Mouse (Mus musculus): Measurements from ENCODE around the gene Tubg1.

Gene Tubg1

DNA sequence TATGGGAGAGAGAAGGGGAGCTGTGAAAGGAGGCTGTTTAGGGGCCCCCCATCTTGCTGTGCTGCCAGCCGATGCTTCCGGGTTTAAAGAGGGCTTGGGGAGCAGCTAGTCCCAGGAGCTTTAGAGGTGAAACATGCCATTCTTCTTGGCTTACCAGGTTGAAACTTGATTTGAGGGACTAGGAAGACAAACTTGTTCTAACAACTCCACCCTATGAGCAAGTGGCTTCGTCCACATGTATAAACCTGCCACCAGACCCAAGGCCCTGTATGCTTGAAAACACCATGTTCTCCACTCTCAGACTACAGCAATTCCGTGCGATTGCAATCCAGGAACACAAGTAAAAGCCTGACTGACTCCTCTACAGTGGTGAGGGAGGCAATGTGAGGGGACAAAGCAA lies 16.7 kb upstream of the Tubg1 start:
- no peak for DNase-seq

DNA sequence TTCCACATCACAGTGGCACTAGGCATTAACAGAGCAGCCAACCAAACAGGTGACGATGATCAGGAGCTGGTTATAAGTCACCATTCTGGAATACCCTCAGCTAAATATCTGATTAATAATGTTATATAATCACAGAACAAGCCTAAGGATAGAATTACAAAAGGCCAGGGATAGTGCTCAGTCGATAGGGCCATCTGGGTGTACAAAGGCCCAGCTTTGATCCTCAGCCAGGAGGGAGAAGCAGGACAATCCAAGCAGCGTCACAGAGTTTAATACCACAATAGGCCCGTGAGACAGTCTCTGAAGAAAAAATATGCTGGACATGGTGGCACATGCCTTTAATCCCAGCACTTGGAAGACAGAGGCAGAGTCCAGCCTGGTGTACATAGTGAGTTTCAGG lies 10.4 kb upstream of the Tubg1 start:
- no peak for DNase-seq

DNA sequence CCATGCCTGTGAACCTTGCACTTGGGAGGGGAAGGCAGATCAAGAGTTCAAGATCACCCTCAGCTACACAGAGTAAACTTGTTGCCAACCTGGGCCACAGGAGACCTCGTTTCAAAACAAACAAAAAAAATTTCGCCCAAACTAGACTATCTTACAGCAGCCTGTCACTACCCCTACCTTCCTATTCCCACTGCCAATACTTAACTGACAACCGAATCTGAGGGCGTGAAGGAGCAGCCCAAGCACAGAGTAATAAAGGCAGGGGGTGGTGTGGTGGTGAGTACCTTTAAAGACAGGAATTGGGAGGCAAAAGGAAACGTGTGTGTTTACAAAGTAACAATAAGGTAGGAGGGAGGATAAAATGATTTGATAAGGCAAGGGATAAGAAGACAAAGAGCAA lies 9.0 kb upstream of the Tubg1 start:
- no peak for DNase-seq

DNA sequence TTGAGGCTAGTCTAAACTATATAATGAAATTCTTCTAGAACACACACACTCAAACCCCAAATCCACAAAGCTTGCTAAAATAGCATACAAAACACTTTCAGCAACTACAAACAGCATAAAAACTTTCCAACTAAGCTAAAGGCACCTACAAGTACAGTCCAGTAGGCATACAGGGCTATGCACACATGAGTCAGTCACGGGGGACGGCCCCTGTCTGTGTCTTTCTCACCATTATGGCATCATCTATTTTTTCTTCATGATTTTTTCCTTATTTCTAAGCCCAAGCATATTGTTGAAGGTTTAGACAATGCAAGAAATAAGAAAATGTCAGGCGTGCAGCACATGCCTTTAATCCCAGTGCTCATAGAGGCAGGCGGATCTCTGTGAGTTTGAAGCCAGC lies 8.6 kb upstream of the Tubg1 start:
- no peak for DNase-seq

DNA sequence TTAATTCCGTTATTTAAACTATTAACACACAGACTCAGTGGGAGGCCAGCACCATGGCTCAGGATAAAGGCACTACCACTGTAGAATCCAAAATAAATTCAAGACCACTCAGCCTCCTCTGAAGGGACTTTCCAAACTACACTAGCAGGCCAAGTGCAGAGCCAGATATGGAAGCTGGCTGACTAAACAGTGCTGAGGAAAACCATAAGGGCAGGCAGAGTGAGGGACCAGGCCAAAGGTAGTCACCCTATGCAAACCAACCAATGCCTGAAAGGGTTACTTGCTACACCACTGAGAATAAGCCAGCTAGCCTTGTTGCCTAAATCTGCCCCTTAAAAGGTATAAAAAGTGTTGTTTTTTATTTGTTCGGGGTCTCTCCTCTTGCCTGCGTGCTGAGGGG lies 7.6 kb upstream of the Tubg1 start:
- DNase-seq = no peak

DNA sequence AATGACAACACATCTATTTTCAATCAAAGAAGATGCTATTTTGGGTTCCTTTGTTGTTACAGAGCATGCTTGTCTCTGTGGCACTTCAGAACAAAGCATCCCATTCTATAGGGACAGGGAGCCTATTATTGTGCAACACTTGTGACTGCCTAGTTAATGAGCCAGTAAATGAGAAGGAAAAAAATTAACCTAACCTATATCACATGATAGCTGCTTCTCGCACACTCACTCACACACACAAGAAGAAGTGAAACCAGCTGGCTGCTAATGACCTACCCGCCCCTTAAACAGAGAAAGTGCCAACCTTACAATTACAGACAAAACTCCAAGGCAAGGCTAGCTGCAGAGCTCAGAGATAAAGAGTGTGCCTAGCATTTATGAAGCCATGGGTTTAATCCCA lies 4.2 kb upstream of the Tubg1 start:
- DNase-seq = no peak

DNA sequence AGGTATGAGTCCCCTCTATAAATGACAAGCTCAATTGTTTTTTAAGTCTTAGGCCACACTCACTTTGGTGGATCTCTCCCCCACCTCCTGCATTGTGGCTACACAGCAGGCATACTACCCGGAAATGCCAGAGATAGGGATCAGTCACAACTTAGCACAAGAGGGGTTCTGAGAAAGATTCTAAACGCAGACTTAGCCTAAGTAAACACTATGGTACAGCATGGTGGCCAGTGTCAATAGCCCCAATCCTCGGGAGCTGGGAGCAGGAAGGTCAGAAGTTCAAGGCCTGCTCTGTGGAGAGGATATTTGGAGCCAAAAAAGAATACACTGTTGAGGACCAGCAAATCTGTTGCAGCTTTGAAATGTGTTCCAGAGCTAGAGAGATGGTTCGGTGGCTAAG lies 1.6 kb upstream of the Tubg1 start:
- DNase-seq = no peak

DNA sequence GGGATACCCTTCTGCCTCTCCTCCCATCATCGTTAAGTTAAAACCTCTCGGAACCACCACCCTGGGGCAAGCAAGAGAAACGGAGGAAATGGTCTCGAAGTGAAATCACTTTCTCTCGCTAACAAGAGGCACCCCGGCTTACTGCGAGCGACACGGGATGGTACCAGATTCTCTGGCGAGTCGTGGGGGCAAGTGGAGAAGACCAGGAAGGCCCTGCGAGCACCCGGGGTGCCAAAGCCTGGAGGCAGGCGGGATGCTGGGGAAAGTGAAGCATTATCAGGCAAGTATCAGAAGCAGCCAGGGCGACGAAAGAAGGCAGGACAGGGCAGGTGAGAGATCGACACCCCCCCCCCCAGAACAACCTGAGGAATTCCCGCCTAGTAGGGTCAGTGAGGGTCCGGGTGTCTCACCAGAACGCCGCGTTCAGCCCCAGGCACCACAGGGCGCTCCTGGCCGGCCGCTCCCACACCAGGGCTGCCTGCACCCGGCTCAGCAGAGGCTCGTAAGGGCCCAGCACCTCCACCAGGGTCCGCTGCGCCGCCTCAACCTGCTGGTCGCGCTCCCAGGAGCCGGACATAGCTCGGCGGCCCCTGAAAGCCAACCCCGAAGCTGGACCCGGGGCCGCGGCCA lies 492 bp upstream of the Tubg1 start:
- peak in 1 of 2 experiments; percentile 21 for DNase-seq

DNA sequence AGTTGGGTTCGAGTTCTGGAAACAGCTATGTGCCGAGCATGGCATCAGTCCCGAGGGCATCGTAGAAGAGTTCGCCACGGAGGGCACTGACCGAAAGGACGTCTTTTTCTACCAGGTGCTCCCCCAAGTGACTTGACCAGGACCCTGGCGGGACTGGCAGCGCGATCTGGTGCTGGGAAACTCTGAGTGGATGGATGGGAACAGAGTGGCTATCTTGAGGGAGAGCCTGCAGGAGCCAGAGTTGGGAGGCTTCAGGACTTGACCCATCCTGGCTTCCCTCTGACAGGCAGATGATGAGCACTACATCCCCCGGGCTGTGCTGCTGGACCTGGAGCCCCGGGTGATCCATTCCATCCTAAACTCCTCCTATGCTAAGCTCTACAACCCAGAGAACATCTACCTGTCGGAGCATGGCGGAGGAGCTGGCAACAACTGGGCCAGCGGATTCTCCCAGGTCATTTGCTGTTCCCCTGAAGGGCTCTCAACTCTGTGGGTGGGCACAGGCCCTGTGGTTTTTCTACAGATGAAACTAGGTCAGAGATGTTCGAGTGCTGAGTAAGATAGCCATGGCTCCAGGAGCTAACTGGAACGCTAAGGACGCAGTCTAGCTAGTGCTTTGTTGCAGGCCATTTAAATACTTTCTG lies 929 bp downstream of the Tubg1 start:
- DNase-seq = peak; percentile 29 to 36

DNA sequence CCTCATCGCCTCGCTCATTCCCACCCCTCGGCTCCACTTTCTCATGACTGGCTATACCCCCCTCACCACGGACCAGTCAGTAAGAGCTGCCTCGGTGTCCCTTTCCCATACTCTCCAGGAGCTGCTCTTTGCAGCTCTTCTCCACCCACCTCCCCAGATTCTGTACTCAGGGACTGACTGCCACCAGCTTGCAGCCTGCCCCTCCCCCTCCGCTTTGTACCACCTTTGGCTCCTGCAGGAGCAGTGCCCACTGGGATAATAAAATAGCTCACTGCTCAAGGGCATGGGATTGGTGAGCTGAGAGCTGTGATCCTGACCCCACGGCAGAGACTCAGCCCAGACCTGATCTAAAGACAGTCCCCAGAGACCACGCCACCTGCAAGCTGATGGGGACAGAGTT lies 4.8 kb downstream of the Tubg1 start:
- DNase-seq = peak in 1 of 2 experiments; percentile 23

DNA sequence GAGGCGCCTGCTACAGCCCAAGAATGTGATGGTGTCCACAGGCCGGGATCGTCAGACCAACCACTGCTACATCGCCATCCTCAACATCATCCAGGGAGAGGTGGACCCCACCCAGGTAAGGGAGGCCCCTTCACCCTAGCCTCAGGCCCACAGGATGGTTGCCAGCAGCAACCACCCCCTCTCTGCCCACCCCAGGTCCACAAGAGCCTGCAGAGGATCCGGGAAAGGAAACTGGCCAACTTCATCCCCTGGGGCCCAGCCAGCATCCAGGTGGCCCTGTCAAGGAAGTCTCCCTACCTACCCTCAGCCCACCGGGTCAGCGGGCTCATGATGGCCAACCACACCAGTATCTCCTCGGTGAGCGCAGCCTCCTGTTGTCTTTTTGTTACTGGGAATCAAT lies 5.3 kb downstream of the Tubg1 start:
- DNase-seq = peak in 1 of 2 experiments; percentile 15

DNA sequence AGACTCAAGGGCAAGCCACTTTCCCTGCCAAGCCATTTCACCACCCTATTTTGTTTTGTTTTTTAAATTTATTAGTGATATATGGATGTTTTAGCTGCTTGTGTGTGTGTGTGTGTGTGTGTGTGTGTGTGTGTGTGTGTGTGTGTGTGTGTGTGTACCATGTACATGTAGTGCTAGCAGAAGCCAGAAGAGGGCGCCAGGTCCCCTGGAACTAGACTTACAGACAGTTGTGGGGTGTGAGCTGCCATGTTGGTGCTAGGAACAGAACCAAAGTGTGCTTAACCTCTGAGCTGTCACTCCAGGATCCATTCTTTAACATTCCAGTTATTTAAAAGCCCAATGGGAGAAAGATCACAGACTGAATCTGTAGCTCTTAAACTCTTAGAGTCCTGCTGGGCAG lies 7.3 kb downstream of the Tubg1 start:
- peak; percentile 32 to 46 for DNase-seq

DNA sequence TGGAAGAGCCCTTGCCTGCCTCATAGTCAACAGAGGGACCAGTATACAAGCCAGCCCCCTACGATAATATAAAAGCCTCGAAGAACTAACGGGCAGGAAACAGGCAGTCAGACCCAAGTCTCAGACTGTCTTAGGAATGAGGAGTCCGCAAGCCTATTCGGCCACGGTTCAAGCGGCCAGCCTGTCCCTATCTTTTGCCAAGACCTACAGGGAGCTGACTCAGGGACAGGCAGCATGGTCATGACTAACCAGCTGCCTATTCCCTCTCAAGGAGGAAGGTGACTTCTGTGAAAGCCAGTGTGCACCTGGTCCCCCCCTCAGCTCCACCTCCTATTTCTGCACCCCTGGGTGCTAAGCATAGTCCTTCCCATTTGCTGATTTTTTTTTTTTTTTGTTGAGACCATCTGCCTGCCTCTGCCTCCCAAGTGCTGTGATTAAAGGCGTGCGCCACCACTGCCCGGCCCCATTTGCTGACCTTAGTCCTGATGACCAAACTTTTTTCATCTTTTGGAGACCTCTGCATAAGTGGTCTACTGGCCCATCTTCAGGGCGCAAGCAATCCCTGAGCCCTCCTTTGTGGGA lies 9.3 kb downstream of the Tubg1 start:
- peak; percentile 78 to 79 for DNase-seq

DNA sequence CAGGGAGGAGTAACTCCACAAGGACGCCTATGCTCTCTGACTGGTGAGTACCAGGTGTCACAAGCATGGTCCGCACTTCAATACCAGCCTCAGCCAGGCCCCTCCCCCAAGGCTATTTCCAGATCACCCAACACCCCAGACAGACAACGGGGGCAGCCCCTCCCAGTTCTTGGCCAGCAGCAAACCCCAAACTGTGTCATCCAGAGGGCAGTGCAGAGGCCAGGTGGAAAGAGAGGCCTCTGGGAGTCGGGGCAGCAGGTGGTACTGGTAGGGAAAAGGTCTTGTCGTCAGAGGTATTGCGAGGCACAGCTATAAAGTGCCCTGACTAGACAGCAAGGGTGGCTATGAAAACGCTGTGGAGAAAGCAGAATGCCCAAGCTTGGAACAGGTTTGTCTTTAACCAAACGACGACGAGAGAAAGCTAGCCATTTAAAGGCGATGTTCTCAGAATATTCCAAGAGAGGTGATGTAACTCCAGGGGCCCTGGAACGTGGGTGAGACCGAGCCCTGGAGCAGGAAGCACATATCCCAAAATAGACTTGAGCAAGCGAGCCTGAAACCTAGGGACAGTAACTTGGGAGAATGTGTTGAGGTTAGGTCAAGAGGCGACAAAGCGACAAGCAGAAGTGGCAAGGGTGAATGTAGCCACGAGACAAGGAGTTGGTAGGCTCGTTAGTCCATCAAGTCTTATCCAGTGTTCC lies 10.5 kb downstream of the Tubg1 start:
- peak; percentile 23 to 41 for DNase-seq

DNA sequence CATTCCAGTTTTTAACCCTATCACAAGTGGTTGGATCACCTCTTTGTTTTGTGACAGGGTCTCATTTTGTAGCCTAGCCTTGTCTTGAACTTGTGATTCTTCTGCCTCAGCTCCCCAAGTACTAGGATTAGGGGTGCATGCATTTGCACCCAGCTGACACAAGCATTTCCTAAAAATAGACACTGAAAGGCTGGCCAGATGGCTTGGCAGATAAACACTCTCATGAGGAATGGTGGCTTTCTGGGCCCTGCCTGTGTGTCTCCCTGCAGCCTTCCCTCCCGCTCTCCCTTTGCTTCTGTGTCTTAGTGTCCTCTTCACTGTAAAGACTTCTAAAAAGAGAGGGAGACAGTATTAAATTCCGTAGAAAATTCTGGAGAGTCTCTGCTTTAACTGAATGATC lies 11.4 kb downstream of the Tubg1 start:
- DNase-seq = peak; percentile 60

DNA sequence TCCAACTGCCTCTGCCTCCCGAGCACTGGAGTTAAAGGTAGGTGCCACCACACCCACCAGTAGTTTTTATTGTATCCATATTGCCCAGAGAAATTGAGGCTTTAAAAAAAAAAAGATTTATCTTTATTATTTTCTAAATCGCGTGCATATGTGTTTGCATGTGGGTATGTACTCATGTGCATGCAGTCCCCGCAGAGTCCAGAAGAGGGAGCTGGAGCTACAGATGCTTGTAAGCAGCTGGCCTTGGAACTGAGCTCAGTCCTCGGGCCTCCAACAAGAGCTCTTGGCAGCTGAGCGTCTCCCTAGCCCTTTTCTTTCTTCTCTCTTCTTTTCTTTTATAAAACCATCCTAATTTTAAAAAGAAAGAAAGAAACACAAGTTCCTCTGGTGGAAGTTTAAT lies 12.0 kb downstream of the Tubg1 start:
- DNase-seq = peak; percentile 39 to 47

DNA sequence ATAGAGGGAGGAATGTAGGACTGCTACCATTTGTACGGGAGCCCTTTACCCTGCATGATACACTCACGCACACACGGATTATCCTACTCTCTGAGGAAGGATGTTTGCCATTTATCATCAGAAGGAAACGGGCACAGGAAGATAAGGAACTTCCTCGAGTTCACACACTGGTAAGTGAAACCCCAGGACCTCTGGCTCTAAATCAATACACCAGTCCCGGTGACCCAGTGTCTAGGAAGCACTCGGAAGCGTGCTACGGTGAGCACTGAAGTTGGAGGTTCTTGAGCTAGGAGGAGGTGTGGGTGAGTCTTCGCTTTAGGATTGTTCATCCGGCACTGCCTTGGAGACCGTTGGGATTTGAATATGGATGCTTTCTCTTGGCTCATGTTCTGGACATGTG lies 13.3 kb downstream of the Tubg1 start:
- no peak for DNase-seq

DNA sequence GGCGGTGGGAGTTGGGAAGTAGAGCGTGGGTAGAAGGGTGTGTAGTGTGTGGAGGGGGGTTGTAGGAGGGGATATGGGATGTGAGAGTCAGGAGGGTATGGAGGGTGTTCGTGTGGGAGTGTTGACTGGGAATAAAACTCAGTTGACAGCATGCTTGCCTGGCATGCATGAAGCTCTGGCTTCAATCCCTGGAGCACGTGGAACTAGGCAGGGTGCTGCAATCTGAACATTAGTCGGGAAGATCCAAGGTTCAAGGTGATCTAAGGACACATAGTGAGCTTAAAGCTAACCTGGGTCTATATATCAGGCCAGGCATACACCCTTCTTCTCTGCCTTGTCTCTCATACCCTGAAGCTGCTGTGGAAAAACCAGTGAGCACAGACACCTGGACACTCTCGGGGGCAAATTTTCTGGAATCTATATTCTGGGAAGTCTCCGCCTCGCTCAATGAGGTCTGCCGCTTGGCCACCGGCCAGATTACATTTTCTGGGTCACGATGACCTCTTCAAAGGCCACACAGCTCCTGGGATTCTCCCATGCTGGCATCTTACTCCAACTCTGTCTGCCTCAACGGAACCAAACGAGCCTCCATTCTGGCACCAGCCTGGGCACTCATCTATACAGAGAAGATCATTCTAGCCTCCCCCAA lies 14.6 kb downstream of the Tubg1 start:
- DNase-seq = peak in 1 of 2 experiments; percentile 35

DNA sequence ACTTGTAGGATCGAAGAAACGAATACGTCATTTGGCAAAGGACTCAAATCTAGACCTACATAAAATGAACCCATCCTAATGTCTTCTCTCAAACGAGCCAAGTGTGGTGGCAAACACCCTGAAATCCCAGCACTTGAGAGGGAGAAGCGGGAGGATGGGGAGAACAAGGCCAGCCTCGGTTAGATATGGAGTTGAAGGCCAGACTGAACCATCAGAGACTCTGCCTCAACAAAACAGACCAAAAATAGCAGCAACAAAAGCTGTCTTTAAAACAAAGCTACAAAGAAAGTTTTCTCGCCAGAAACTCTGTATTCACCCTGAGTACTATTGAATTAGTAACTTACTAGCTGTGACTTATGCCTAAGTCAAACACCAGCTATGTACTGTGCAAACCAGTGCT lies 17.3 kb downstream of the Tubg1 start:
- no peak for DNase-seq

DNA sequence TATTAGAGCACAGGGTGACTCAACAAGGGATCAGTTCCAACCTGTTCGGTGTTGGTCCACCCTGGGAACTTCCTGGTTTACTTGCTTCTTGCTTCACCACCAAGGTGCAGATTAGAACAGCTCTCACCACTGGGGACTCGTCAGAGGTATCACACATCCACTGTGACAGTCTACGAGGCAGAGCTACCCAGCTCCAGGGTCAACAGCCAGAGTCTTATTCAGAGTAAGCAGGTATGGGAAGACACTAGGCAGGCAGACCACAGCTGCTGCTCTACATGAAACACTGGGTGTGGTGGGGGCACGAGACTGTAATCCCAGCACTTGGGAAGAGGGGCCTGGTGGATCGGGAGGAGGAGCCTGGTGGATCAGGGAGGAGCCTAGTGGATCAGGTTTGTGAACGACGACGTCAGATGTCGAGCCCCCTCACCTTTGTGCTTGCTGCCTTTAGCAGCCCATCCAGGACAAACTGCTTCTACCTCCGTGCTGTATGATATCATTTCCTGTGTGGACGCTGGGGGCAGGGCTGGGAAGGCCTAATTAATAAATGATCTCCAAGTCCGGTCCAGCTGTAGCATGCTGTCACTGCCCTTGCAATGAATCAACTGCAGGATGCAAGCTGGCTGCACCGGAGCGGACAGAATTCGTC lies 18.9 kb downstream of the Tubg1 start:
- DNase-seq = no peak

DNA sequence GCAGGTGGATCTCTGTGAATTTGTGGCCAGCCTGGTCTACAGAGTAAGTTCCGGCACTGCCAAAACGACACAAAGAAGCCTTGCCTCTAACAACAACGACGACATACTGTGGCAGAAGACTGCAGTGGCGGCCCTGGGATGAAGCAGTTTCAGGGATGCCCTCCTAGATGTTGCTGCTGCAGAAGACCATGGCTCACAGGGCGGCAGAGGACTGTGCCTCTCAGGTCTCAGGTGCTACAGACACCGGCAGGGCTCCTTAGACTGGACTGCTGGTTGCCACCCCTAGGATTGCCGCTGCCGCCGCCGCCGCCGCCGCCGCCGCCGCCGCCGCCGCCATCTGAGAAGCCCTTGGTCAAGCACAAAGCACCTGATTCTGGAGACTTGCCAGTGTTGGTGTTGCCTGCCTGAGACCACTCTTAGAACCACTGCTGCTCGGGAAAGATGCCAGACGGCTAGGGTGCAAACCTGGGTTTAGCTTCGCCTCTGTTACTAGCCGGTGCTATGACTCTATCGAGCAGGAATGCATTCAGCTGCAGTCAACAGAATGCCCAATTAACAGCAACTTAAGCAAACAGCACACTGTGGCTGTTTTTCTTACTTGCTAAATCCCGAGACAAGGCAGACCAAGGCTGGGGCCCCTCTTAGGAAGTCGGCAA lies 20.6 kb downstream of the Tubg1 start:
- peak in 1 of 2 experiments; percentile 17 for DNase-seq

DNA sequence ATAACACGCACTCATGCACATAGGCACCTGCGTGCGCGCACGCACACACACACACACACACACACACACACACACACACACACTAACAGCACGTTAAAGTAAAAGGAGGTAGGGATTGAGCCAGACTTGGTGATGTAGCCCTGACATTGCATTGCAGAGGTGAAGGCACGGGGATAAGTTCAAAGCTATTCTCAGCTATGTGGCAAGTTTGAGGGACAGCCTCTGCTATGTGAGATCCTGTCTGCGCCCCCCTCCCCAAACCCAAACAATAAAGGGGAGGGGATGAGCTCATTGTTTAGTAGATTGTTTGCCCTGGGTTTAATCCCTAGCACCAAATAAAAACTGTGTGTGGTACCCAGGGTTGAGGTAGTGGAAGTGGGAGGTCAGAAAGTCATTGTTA lies 21.4 kb downstream of the Tubg1 start:
- DNase-seq = no peak

All from cerebellum, postnatal 36 days (tissue).